Comparison of ENCODE assay signal across 11 mouse cellular contexts in genomic region chr7:127922451-127923275, GRCm38 (mm10). TPM values are rescaled to one million over a fixed set of nuclear protein-coding genes. Genes with fewer than 3 reads are reported as not detected.
DNase-seq lines count a peak whose midpoint lies in the region; ATAC-seq and TF ChIP-seq lines count a peak whose summit lies in the region.
"Had no signal": no experiment of that assay in that cellular context is flagged by ENCODE, and none has a peak within 500 bp of the region (broad histone marks: within the 10 kb centered on the region; RNA-seq: fewer than 3 reads in every experiment).

No protein-coding gene starts in this region.

- TF ChIP-seq CTCF in E14TG2a.4 (conservative IDR thresholded peaks at IDR 0.05; ENCODE audit: low read length): no peak

- peaks cover 33% of the 10 kb centered on the region for H3K4me1 ChIP-seq in E14TG2a.4 (replicated peaks; ENCODE audit: low read depth, low read length)
- H3K4me1 ChIP-seq in intestine, embryonic 15.5 days (replicated peaks): peaks cover 18% of the 10 kb centered on the region
- no peaks in the 10 kb centered on the region for H3K4me1 ChIP-seq in neural tube, embryonic 15.5 days

- no peak overlapping the region for H3K9ac ChIP-seq in intestine, embryonic 15.5 days
- no peak overlapping the region for H3K9ac ChIP-seq in neural tube, embryonic 15.5 days (replicated peaks)
- H3K9ac ChIP-seq: embryonic facial prominence, embryonic 13.5 days had no signal

- peaks cover 92% of the 10 kb centered on the region for H3K36me3 ChIP-seq in E14TG2a.4 (ENCODE audit: insufficient read depth, low read length)
- H3K36me3 ChIP-seq in intestine, embryonic 15.5 days: peaks cover 3% of the 10 kb centered on the region
- H3K36me3 ChIP-seq in neural tube, embryonic 15.5 days: peaks cover 61% of the 10 kb centered on the region

- 62% methylated on average over 6 of the region's 6 CpGs for WGBS in intestine, embryonic 15.5 days
- 92% methylated on average over 6 of the region's 6 CpGs for WGBS in neural tube, embryonic 15.5 days

- H3K4me3 ChIP-seq in E14TG2a.4 (replicated peaks; ENCODE audit: low read length): peak overlapping the region; percentile 5
- H3K4me3 ChIP-seq in intestine, embryonic 15.5 days (replicated peaks): no peak overlapping the region
- H3K4me3 ChIP-seq in neural tube, embryonic 15.5 days (replicated peaks): no peak overlapping the region
- H3K4me3 ChIP-seq: embryonic facial prominence, embryonic 13.5 days had no signal

- peaks cover 60% of the 10 kb centered on the region for H3K9me3 ChIP-seq in E14TG2a.4 (ENCODE audit: low read length)
- H3K9me3 ChIP-seq in intestine, embryonic 15.5 days: no peaks in the 10 kb centered on the region
- H3K9me3 ChIP-seq in neural tube, embryonic 15.5 days (replicated peaks): no peaks in the 10 kb centered on the region
- H3K9me3 ChIP-seq: embryonic facial prominence, embryonic 13.5 days had no signal

- no peak overlapping the region for H3K4me2 ChIP-seq in intestine, embryonic 15.5 days (replicated peaks)
- no peak overlapping the region for H3K4me2 ChIP-seq in neural tube, embryonic 15.5 days
- H3K4me2 ChIP-seq: embryonic facial prominence, embryonic 13.5 days had no signal

- peak; percentile 51 for DNase-seq in layer of hippocampus, adult 9-11 months
- DNase-seq in layer of hippocampus, adult 8-10 months (ENCODE audit: low spot score in 2 of 2): no peak
- DNase-seq in heart, postnatal 4 days: no peak
- no peak for DNase-seq in adrenal gland, adult 18-20 months (ENCODE audit: low spot score in 2 of 2)
- DNase-seq: heart, adult 11 months; kidney, postnatal 10 days had no signal

- H3K27me3 ChIP-seq in E14TG2a.4 (ENCODE audit: insufficient read depth, low read length): no peaks in the 10 kb centered on the region
- H3K27me3 ChIP-seq in intestine, embryonic 15.5 days (replicated peaks): no peaks in the 10 kb centered on the region; the same call in 1 of the 2 replicates
- H3K27me3 ChIP-seq in neural tube, embryonic 15.5 days (replicated peaks): peaks cover 1% of the 10 kb centered on the region

- no peak for ATAC-seq in intestine, embryonic 15.5 days
- peak; percentile 74 for ATAC-seq in neutrophil, adult 5-6 weeks (ENCODE audit: extremely low read depth, insufficient number of reproducible peaks, low FRiP score, poor library complexity, severe bottlenecking)
- ATAC-seq in neural tube, embryonic 15.5 days (ENCODE audit: low FRiP score): no peak

- 0 out of 2 replicates have a peak overlapping the region, but pooled peaks have one; percentile 29 for H3K27ac ChIP-seq in intestine, embryonic 15.5 days
- no peak overlapping the region for H3K27ac ChIP-seq in neural tube, embryonic 15.5 days (replicated peaks)
- H3K27ac ChIP-seq: embryonic facial prominence, embryonic 13.5 days had no signal

RNA-seq across cellular contexts. Expression of gene Prss8, which starts 7.2 kb away (rescaled TPM):
- total RNA-seq in layer of hippocampus, adult 8-10 months (2022): under 1 TPM; 0.18 to 0.98 (median 0.46) TPM
- 58.5 and 67.5 TPM in 2 replicates for polyA plus RNA-seq in intestine, embryonic 15.5 days (2015; fragmentation: Nextera tagmentation; extraction: Ambion mirVana)
- total RNA-seq in neutrophil, adult 5-6 weeks (2017): 0.25 and 1.3 TPM in 2 replicates
- not detected for total RNA-seq in heart, postnatal 4 days (2021)
- polyA plus RNA-seq in neural tube, embryonic 15.5 days (2015; fragmentation: Nextera tagmentation; extraction: Ambion mirVana): 0.40 and 5.1 TPM in 2 replicates
- total RNA-seq in adrenal gland, adult 18-20 months (2021): under 1 TPM in 1 of 2 experiments, not detected in 1; 0.23 TPM

RNA-seq across cellular contexts. Expression of gene Kat8, which starts 10.3 kb away (rescaled TPM):
- 10 to 100 TPM; 28.5 to 38.3 (median 34.5) TPM for total RNA-seq in layer of hippocampus, adult 8-10 months (2022)
- 31.7 and 32.3 TPM in 2 replicates for polyA plus RNA-seq in intestine, embryonic 15.5 days (2015; fragmentation: Nextera tagmentation; extraction: Ambion mirVana)
- 50.2 and 71.2 TPM in 2 replicates for total RNA-seq in neutrophil, adult 5-6 weeks (2017)
- total RNA-seq in heart, postnatal 4 days (2021): 10 to 100 TPM; 13.0 to 13.9 TPM
- 41.3 and 46.1 TPM in 2 replicates for polyA plus RNA-seq in neural tube, embryonic 15.5 days (2015; fragmentation: Nextera tagmentation; extraction: Ambion mirVana)
- total RNA-seq in adrenal gland, adult 18-20 months (2021): 10 to 100 TPM; 27.1 to 30.2 TPM

RNA-seq across cellular contexts. Expression of gene Bckdk, which starts 18.8 kb away (rescaled TPM):
- total RNA-seq in layer of hippocampus, adult 8-10 months (2022): 10 to 100 TPM; 42.0 to 45.2 (median 42.2) TPM
- 158 and 180 TPM in 2 replicates for polyA plus RNA-seq in intestine, embryonic 15.5 days (2015; fragmentation: Nextera tagmentation; extraction: Ambion mirVana)
- total RNA-seq in neutrophil, adult 5-6 weeks (2017): 9.6 and 11.6 TPM in 2 replicates
- total RNA-seq in heart, postnatal 4 days (2021): 100 to 1,000 TPM; 102 to 113 TPM
- 58.2 and 66.7 TPM in 2 replicates for polyA plus RNA-seq in neural tube, embryonic 15.5 days (2015; fragmentation: Nextera tagmentation; extraction: Ambion mirVana)
- 100 to 1,000 TPM in 1 of 2 experiments, 10 to 100 TPM in 1; 97.1 to 109 TPM for total RNA-seq in adrenal gland, adult 18-20 months (2021)

RNA-seq across cellular contexts. Expression of gene Prss36, which starts 23.9 kb away (rescaled TPM):
- total RNA-seq in layer of hippocampus, adult 8-10 months (2022): 10 to 100 TPM in 1 of 4 experiments, 1 to 10 TPM in 3; 8.0 to 12.7 (median 9.1) TPM
- 8.2 and 9.6 TPM in 2 replicates for polyA plus RNA-seq in intestine, embryonic 15.5 days (2015; fragmentation: Nextera tagmentation; extraction: Ambion mirVana)
- total RNA-seq in neutrophil, adult 5-6 weeks (2017): 1.2 and 2.0 TPM in 2 replicates
- total RNA-seq in heart, postnatal 4 days (2021): 1 to 10 TPM; 4.0 to 4.8 TPM
- 13.9 and 16.2 TPM in 2 replicates for polyA plus RNA-seq in neural tube, embryonic 15.5 days (2015; fragmentation: Nextera tagmentation; extraction: Ambion mirVana)
- total RNA-seq in adrenal gland, adult 18-20 months (2021): 10 to 100 TPM in 1 of 2 experiments, 1 to 10 TPM in 1; 6.2 to 11.4 TPM

RNA-seq across cellular contexts. Expression of gene Vkorc1, which starts 27.2 kb away (rescaled TPM):
- total RNA-seq in layer of hippocampus, adult 8-10 months (2022): 10 to 100 TPM; 23.8 to 36.6 (median 31.8) TPM
- polyA plus RNA-seq in intestine, embryonic 15.5 days (2015; fragmentation: Nextera tagmentation; extraction: Ambion mirVana): 203 and 241 TPM in 2 replicates
- total RNA-seq in neutrophil, adult 5-6 weeks (2017): 4.8 and 8.5 TPM in 2 replicates
- 10 to 100 TPM; 30.3 to 32.0 TPM for total RNA-seq in heart, postnatal 4 days (2021)
- 86.2 and 96.0 TPM in 2 replicates for polyA plus RNA-seq in neural tube, embryonic 15.5 days (2015; fragmentation: Nextera tagmentation; extraction: Ambion mirVana)
- total RNA-seq in adrenal gland, adult 18-20 months (2021): 10 to 100 TPM; 67.2 to 67.4 TPM
